Mouse (Mus musculus) left cerebral cortex, adult 8-10 months (tissue): ENCODE measurements around the gene 1700123O20Rik. TPM values are rescaled to one million over a fixed set of nuclear protein-coding genes. Genes with fewer than 3 reads are reported as not detected.
A peak's percentile ranks its signal among the peaks of the same experiment; 100 is the strongest.

Experiments used
- DNase-seq, 2 experiments: peaks; one replicate each; pipeline ENCODE4 v3.0.0; 2022; ENCODE audit warnings: low spot score in 2 of 2
- microRNA-seq, 2 experiments: library from miRNA; unstranded; fragments of <30 nt; microRNA quantifications; one replicate each; pipeline ENCODE4 v1.2.0; 2022
- total RNA-seq, 4 experiments: library from RNA; stranded (reverse); gene quantifications; 2 replicates each; pipeline ENCODE4 v1.2.4; 2022

Gene 1700123O20Rik
- total RNA-seq, 4 experiments from 2014 or later = 17.0 to 22.4 (median 19.2) TPM

DNA sequence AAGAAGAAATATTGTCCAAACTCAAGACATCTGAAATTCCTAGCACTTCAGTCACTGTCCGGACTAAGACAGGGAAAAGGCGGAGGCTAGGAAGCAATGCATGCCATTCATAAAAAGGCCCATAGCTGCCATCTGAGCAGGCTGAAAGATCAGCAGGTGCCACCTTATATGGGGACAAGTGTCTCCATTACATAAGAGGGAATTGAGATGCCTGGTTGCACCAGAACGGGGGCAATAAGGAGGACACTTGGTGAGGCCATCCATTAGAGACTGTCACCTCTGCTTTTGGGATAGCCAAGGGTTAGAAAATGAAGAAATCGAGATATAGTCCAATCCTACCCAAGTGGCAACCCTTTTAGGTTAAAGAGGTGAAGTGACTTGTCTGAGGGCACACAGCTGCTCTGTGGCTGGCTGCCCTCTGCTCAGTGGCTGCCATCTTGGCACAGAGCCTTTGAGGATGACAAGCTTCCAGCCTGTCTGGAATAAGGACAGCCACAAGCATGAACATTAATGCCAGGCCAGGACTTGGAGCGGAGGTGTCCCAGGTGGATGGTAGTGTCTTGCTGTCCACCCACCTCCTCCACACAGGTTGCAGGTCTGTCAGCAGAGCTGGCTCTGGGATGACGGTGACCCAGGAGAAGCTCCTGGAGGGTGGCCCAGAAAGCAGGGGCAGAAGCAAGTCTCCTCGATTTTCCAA is 34.8 kb downstream of the 1700123O20Rik start:
- DNase-seq = no peak

DNA sequence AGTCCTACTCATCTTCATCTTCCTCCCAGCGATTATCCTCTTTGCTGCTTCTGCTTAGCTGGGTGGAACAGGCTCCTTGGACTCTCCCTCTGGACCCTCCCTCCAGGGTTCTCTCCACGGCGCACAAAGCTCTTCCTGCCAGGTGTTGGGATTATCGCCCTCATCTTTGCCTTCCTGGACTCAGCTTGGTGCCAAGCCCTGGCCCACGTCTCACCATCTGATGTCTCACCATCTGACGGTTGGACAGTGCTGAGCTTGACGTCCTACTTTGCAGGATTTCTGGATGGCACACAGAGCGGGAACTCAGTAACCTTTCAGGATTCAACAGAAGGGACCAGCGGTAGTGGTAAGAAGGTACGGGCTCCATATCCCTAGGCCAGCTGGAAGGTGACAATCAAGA is 35.7 kb downstream of the 1700123O20Rik start:
- no peak for DNase-seq

DNA sequence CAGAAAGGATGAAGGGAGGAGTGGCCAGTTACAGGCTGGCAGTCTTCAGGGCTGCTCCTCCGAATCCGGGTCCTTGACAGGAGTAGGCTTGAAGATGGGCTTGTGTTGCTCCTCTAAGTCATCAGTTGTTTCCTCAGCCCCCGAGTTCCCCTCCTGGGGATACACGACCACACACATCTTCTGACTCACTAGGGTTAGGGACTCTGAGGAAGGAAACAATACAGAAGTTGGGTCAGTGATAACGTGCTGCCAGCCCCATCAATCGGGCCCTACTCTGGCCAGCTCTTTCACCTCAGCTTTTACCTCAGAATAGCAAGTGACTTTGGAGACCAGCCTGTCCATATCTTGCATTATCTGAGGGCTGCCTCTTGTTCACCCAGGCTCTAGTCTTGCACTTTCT is 38.0 kb downstream of the 1700123O20Rik start:
- DNase-seq = no peak

DNA sequence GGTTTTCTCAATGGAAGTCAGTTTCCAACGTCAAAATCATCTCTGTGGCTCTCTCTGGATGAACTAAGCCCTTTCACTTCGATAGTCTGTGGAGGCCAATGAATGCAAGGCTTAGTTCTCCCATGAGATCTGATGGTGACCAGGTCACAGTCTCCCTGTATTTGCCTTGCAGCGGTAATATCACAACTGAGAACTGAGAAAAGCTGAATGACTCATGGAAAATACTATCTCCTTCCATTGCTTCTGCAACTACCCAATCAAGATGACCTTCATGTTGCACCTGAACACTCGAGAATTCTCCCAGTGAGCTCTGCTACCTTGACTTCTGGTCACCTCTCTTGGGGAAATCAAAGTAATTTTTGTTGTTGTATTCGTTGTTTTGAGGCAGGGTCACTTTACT is 41.5 kb downstream of the 1700123O20Rik start:
- no peak for DNase-seq

DNA sequence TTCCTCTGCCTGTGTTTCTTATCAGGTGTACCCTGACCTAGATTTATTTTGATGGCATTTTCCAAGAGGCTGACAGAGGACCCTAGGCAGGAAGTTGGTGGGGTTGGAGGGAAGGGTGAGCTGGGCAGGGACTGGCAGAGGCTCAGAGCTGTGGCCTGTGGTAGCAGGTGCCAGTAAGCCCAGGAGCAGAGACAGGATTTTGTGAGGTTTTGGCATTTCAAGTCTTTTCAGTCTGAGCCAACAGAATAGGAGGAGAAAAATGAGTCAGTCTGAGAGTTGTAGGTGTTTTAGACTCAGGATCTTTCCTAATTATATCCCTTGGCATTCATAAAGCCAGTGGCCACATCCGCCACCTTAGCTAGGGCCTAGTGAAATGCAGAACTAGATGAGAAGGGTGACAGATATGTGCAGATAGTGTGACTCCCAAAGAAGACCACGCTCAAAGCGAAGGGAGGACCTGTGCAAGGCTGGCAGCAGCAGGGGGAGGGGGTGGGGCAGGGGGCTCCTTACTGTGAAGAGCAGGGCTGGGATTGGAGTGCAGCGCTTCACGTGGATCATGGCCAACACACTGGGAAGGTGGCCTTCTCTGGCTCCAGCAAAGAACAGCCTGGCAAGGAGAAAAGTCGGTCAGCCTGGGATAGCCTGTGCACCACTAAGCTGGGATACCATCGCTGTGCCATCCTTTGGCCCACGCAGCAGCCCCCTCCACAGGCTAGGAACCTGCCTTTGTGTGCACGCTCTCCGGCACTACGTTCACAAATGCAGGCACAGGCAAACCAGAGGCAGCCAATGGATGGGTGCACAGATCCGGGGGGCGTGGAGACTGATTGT is 43.0 kb downstream of the 1700123O20Rik start:
- peak in 1 of 2 experiments; percentile 53 for DNase-seq

DNA sequence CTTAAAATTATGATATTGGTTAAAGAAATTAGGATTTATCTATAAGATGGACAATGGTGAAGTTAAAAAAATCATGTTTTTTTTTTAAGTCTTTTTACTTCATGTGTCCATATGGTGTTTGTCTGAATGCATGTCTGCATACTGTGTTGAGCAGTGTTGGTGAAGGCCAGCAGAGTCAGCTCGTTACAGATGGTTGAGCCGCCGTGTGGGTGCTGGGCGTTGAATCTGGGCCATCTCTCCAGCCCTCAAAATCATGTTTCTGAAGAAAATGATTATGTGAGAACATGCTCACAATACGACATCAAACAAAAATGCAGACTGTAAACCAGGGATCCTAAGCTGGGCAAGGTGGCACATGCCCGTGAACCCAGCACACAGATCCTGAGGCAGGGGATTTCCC is 44.3 kb downstream of the 1700123O20Rik start:
- peak in 1 of 2 experiments; percentile 48 for DNase-seq

DNA sequence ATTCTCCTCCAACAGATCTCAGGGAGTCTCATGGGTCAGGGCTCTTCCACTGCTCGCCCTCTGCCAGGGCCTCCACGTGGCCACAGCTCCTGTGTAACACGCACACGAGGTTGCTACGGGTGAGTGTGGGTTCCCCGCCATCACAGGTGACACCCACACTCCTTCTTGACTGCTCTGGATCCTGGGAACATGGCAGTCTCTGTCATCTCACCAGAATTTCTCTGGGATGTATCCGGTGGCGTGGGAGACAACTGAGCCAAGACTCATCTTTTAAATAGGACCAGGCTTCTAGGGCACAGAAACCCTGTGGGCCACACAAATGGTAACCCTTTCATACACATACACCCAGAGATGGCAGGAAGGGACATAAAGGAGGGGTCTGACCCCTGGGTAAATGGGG is 46.2 kb downstream of the 1700123O20Rik start:
- DNase-seq = no peak

DNA sequence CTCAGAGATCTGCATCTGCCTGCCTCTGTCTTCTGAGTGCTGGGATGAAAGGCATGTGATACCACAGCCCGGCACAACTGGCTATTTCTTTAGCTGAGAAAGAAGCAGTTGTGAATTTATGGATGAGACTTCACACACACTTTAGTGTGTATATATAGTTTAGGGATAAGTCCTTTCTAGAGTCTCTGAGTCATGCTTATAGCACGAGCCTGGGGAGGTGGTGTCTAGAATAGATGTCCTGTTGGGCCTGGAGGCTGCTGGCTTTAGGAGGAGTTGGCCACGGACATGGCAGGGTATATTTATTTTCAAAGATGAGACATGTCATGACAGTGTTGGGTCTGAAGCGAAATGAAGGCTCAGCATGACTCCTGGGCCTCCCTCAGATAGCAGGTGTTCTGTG is 48.0 kb downstream of the 1700123O20Rik start:
- peak in 1 of 2 experiments; percentile 52 for DNase-seq

DNA sequence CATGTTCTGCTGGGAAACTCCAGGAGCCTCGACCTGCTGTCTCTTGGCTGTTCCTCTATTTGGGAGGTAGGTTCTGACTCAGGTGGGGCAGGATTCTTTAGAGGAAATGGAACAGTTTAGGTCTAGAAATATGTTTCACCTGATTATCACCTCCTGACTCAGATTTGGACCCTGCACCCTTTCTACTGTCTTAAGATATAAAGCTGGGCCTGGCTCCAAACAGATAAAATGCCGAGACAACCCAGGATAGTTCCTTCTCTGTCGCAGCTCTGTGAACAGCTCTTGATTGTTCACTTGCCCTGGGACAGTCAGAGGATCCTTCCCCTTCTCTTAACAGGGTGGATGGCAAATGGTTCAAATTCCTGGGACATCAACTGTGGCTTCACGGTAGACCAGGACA is 49.2 kb downstream of the 1700123O20Rik start:
- no peak for DNase-seq

DNA sequence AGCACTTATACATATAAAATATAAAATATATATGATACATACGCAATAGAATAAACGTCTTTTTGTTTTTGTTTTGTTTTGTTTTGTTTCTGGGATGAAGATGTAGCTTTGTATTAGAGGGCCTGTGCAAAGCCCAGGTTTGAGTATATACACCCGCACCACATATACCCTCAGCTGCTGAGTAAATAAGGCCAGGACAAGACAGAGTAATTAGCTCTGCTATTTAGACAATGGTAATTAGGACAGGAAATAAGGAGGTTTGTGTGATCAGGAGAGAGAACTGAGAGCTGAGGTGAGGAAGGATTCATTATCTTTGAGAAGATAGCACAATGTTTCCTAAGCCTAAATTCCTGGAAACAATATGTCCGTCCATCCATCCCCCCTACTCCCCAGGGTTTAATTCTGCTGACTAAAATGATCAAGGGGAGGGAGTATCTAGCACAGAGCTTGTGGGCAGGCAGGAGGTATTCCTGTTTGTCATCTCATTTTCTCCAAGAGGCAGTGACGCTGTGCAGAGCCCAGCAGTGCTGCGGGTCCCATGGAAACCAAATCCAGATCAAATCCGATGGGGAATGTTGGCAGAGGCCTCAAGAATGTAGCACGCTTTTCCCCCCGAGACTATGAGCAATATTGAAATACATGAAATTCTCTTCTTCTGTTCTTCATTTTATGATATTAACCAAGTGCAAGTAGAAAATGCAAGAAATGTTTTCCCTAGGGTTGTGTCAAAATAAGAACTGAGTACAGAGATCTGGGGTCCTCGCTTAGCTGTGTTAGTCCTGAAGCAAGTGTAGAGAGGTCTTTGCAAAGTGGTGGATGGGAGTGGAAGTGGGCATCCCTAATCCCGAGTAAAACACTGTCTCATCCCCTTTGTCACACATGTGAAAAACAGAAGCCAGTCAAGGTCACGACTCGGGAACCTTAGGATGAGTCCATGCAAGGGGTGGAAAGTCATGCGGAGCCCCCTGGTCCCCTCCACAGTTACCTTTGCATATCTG is 50.8 kb downstream of the 1700123O20Rik start:
- DNase-seq = peak in 1 of 2 experiments; percentile 67

DNA sequence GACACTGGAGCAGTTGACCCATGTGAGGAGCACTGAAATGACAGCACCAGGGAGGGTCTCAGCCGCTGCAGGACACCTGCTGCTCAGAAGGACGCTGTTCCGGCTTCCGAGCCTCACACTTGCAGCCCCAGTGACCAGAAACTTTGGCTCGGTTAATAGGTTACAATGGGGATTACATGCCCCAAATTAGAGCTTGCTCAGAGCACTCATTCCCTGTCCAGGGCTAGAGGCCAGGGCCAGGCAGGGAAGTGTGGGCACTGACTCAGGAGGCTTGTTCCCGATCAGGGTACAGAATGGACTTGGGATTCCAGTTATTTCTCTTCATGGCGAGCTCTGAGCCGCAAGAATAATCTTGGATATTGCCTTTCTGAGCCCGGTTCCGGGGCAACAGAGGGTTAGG is 51.6 kb downstream of the 1700123O20Rik start:
- DNase-seq = no peak

Small RNA genes within 50 kb of the gene (microRNA-seq; reads per million reads assigned to microRNA genes)
- gene Mir6948 = 0 to 0.44 reads per million in 2 experiments

Other genes starting within 250 kb of the 1700123O20Rik start
- gene Lrp10, start 222.1 kb upstream of the 1700123O20Rik start, total RNA-seq = 10 to 100 TPM; 24.1 to 27.4 (median 25.8) TPM
- 10 to 100 TPM; 11.7 to 18.2 (median 13.6) TPM for gene Rem2, start 210.1 kb upstream of the 1700123O20Rik start, total RNA-seq
- 10 to 100 TPM; 50.0 to 58.5 (median 55.0) TPM for gene Prmt5, start 168.7 kb upstream of the 1700123O20Rik start, total RNA-seq
- 1 to 10 TPM; 3.0 to 4.7 (median 3.4) TPM for gene Haus4, start 131.6 kb upstream of the 1700123O20Rik start, total RNA-seq
- gene Ajuba, start 108.7 kb upstream of the 1700123O20Rik start, total RNA-seq = 1 to 10 TPM; 1.3 to 2.4 (median 1.7) TPM
- 1 to 10 TPM; 4.7 to 6.3 (median 5.7) TPM for gene 4931414P19Rik, start 80.2 kb upstream of the 1700123O20Rik start, total RNA-seq
- 100 to 1,000 TPM; 151 to 185 (median 175) TPM for gene Psmb5, start 68.2 kb upstream of the 1700123O20Rik start, total RNA-seq
- gene Psmb11, start 64.8 kb upstream of the 1700123O20Rik start, total RNA-seq = under 1 TPM in 3 of 4 experiments, not detected in 1; 0.14 to 0.63 (median 0.14) TPM
- not detected for gene Gm17606, start 45.3 kb upstream of the 1700123O20Rik start, total RNA-seq
- gene Cdh24, start 44.9 kb upstream of the 1700123O20Rik start, total RNA-seq = 1 to 10 TPM; 7.5 to 8.1 (median 7.8) TPM
- gene Acin1, start 715 bp downstream of the 1700123O20Rik start, total RNA-seq = 100 to 1,000 TPM; 154 to 188 (median 170) TPM
- gene Gm29776, start 12.6 kb downstream of the 1700123O20Rik start, total RNA-seq = not detected
- gene Cebpe, start 26.0 kb downstream of the 1700123O20Rik start, total RNA-seq = not detected
- gene Slc7a8, start 95.7 kb downstream of the 1700123O20Rik start, total RNA-seq = 10 to 100 TPM; 54.5 to 60.7 (median 58.5) TPM
- not detected for gene Rnf212b, start 127.9 kb downstream of the 1700123O20Rik start, total RNA-seq
- 10 to 100 TPM; 22.5 to 34.9 (median 24.2) TPM for gene Homez, start 184.7 kb downstream of the 1700123O20Rik start, total RNA-seq
- gene Ppp1r3e, start 191.3 kb downstream of the 1700123O20Rik start, total RNA-seq = 10 to 100 TPM; 20.6 to 24.9 (median 22.7) TPM
- gene Bcl2l2, start 197.2 kb downstream of the 1700123O20Rik start, total RNA-seq = 100 to 1,000 TPM; 127 to 134 (median 132) TPM
- gene Gm20521, start 197.2 kb downstream of the 1700123O20Rik start, total RNA-seq = 1 to 10 TPM in 3 of 4 experiments, not detected in 1; 1.5 to 6.7 (median 4.2) TPM
- 100 to 1,000 TPM; 231 to 262 (median 243) TPM for gene Pabpn1, start 206.3 kb downstream of the 1700123O20Rik start, total RNA-seq
- 100 to 1,000 TPM; 565 to 622 (median 604) TPM for gene Slc22a17, start 226.9 kb downstream of the 1700123O20Rik start, total RNA-seq
- 10 to 100 TPM in 1 of 4 experiments, 1 to 10 TPM in 3; 8.9 to 10.3 (median 9.1) TPM for gene Efs, start 239.9 kb downstream of the 1700123O20Rik start, total RNA-seq
- gene Il25, start 246.5 kb downstream of the 1700123O20Rik start, total RNA-seq = under 1 TPM in 1 of 4 experiments, not detected in 3; 0.53 TPM